ENCODE assay signal across 18 mouse cellular contexts in the genomic region with DNA sequence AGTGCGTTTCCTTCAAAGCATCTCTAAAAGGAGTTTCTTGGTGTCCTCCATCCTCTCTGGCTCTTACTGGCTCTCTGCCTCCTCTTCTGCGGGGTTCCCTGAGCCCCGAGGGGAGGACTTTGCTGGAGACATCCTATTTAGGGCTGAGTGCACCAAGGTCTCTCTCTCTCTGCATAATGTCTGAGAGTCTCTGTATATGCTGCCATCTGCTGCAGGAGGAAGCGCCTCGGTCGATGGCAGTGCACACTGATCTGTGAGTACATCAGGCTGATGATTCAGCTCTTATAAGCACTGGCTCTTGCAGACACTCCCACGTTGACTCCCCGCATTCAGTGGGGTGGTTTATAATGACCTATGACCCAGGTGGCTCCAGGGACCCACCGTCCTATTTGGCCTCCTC.
DNase-seq lines count a peak whose midpoint lies in the region; ATAC-seq and TF ChIP-seq lines count a peak whose summit lies in the region.
"Had no signal": no experiment of that assay in that cellular context is flagged by ENCODE, and none has a peak within 500 bp of the region (broad histone marks: within the 10 kb centered on the region; RNA-seq: fewer than 3 reads in every experiment).

No protein-coding gene starts in this region.

- H3K36me3 ChIP-seq in forebrain, embryonic 14.5 days (ENCODE audit: control insufficient read depth, insufficient read depth, low read length), result no peaks in the 10 kb centered on the region
- no peaks in the 10 kb centered on the region for H3K36me3 ChIP-seq in forebrain, embryonic 13.5 days (ENCODE audit: poor library complexity, severe bottlenecking)
- no peaks in the 10 kb centered on the region for H3K36me3 ChIP-seq in intestine, postnatal 0 days (ENCODE audit: control insufficient read depth, insufficient read depth)
- H3K36me3 ChIP-seq: G1E; midbrain, embryonic 12.5 days; neural tube, embryonic 13.5 days had no signal

- H3K9me3 ChIP-seq in forebrain, embryonic 14.5 days (replicated peaks; ENCODE audit: control insufficient read depth, low read length), result no peaks in the 10 kb centered on the region
- H3K9me3 ChIP-seq in forebrain, embryonic 13.5 days (replicated peaks), result no peaks in the 10 kb centered on the region
- no peaks in the 10 kb centered on the region for H3K9me3 ChIP-seq in intestine, postnatal 0 days (ENCODE audit: control insufficient read depth)
- H3K9me3 ChIP-seq: G1E; midbrain, embryonic 12.5 days; neural tube, embryonic 13.5 days had no signal

- peak; percentile 41 for DNase-seq in forebrain, embryonic 14.5 days (ENCODE audit: low spot score)
- peak; percentile 71 for DNase-seq in right cerebral cortex, adult 18-20 months
- no peak for DNase-seq in right cerebral cortex, postnatal 4 days
- DNase-seq in retina, embryonic 14.5 days (ENCODE audit: low spot score), result peak; percentile 37
- DNase-seq in telencephalon, adult 2 months (ENCODE audit: low read depth, low spot score), result peak; percentile 55
- no peak for DNase-seq in thymus, postnatal 4 days
- DNase-seq: cerebellum, adult 9-11 months; kidney, adult 18-20 months; lung, adult 2 months had no signal

- no peaks in the 10 kb centered on the region for H3K27me3 ChIP-seq in forebrain, embryonic 14.5 days (replicated peaks; ENCODE audit: control insufficient read depth, insufficient read depth, low read length)
- no peaks in the 10 kb centered on the region for H3K27me3 ChIP-seq in forebrain, embryonic 13.5 days
- H3K27me3 ChIP-seq in intestine, postnatal 0 days (replicated peaks; ENCODE audit: control insufficient read depth, insufficient read depth, low read length), result no peaks in the 10 kb centered on the region
- H3K27me3 ChIP-seq: midbrain, embryonic 12.5 days; neural tube, embryonic 13.5 days had no signal

- H3K4me2 ChIP-seq in forebrain, embryonic 14.5 days (ENCODE audit: low read length), result no peak overlapping the region
- no peak overlapping the region for H3K4me2 ChIP-seq in forebrain, embryonic 13.5 days
- no peak overlapping the region for H3K4me2 ChIP-seq in intestine, postnatal 0 days (replicated peaks; ENCODE audit: low read depth)
- H3K4me2 ChIP-seq: liver, embryonic 11.5 days; midbrain, embryonic 12.5 days; neural tube, embryonic 13.5 days had no signal

- ATAC-seq in forebrain, embryonic 14.5 days, result no peak
- ATAC-seq in forebrain, embryonic 13.5 days, result no peak
- no peak for ATAC-seq in intestine, postnatal 0 days
- ATAC-seq: CD4-positive, CD25-positive, alpha-beta regulatory T cell, adult 4 months; hindbrain, embryonic 16.5 days had no signal

- no peak for TF ChIP-seq CTCF in intestine, postnatal 0 days (IDR thresholded peaks at IDR 0.05; ENCODE audit: low read depth)

- 0 out of 2 replicates have a peak, but pooled peaks cover 3% of the 10 kb centered on the region for H3K4me1 ChIP-seq in forebrain, embryonic 14.5 days (ENCODE audit: control insufficient read depth, insufficient read depth, low read length)
- 0 out of 2 replicates have a peak, but pooled peaks cover 6% of the 10 kb centered on the region for H3K4me1 ChIP-seq in forebrain, embryonic 13.5 days
- no peaks in the 10 kb centered on the region for H3K4me1 ChIP-seq in intestine, postnatal 0 days (replicated peaks; ENCODE audit: control insufficient read depth, insufficient read depth, low read length)
- H3K4me1 ChIP-seq: midbrain, embryonic 12.5 days; neural tube, embryonic 13.5 days had no signal

- H3K4me3 ChIP-seq in forebrain, embryonic 14.5 days (ENCODE audit: low read depth, low read length), result no peak overlapping the region
- H3K4me3 ChIP-seq in forebrain, embryonic 13.5 days, result no peak overlapping the region
- H3K4me3 ChIP-seq in intestine, postnatal 0 days (ENCODE audit: low read depth, low read length), result no peak overlapping the region
- H3K4me3 ChIP-seq: midbrain, embryonic 12.5 days; neural tube, embryonic 13.5 days had no signal

- H3K9ac ChIP-seq in forebrain, embryonic 14.5 days (ENCODE audit: low read length), result no peak overlapping the region
- H3K9ac ChIP-seq in forebrain, embryonic 13.5 days, result no peak overlapping the region
- H3K9ac ChIP-seq in intestine, postnatal 0 days (ENCODE audit: low read depth, low read length), result no peak overlapping the region
- H3K9ac ChIP-seq: midbrain, embryonic 12.5 days; neural tube, embryonic 13.5 days had no signal

- 74% methylated on average over 9 of the region's 9 CpGs for WGBS in forebrain, embryonic 14.5 days
- WGBS in forebrain, embryonic 13.5 days, result 76% methylated on average over 9 of the region's 9 CpGs
- WGBS in intestine, postnatal 0 days, result 47% methylated on average over 9 of the region's 9 CpGs

- H3K27ac ChIP-seq in forebrain, embryonic 14.5 days (ENCODE audit: low read depth, low read length), result no peak overlapping the region
- no peak overlapping the region for H3K27ac ChIP-seq in forebrain, embryonic 13.5 days
- no peak overlapping the region for H3K27ac ChIP-seq in intestine, postnatal 0 days (ENCODE audit: low read depth, low read length)
- H3K27ac ChIP-seq: macrophage; midbrain, embryonic 12.5 days; neural tube, embryonic 13.5 days had no signal

Comparison
In these comparisons a context has a peak if more than half of its experiments do, and no peak if none do; other contexts are left out.
1. DNase-seq: peak in forebrain, embryonic 14.5 days (single experiment), right cerebral cortex, adult 18-20 months (single experiment), retina, embryonic 14.5 days (single experiment) and telencephalon, adult 2 months (single experiment); none in right cerebral cortex, postnatal 4 days (single experiment) and thymus, postnatal 4 days (single experiment).